Mouse (Mus musculus): ENCODE results near the gene Ubtd2. TPM values are rescaled to one million over a fixed set of nuclear protein-coding genes. Genes with fewer than 3 reads are reported as not detected.

Gene Ubtd2
- polyA plus RNA-seq, 1 experiment from 2014 or later, result 81.2 TPM

- H3K9me3 ChIP-seq, result no peaks in the 10 kb centered on the region
- no peak overlapping the region for H3K27ac ChIP-seq
- WGBS, result 60% methylated on average over 4 of the region's 4 CpGs
- no peak overlapping the region for H3K9ac ChIP-seq
- no peak overlapping the region for H3K4me3 ChIP-seq
- H3K4me1 ChIP-seq, result peaks cover 49% of the 10 kb centered on the region
- no peak for ATAC-seq (ENCODE audit: insufficient number of reproducible peaks, insufficient read depth, low FRiP score, low TSS enrichment, low read depth)
- H3K27me3 ChIP-seq, result no peaks in the 10 kb centered on the region
- H3K36me3 ChIP-seq, result no peaks in the 10 kb centered on the region
- H3K4me2 ChIP-seq, result no peak overlapping the region
Measured at GRCm38 (mm10) chr11:32550102-32550501, 94.9 kb downstream of the Ubtd2 start.

GRCm38 (mm10) chr11:32551056-32551455 is 95.9 kb downstream of the Ubtd2 start:
- Histone ChIP-seq H3K4me3 (no peak overlapping the region), H3K4me2 (no peak overlapping the region), H3K27me3 (no peaks in the 10 kb centered on the region), H3K4me1 (peaks cover 49% of the 10 kb centered on the region), H3K9me3 (no peaks in the 10 kb centered on the region), H3K27ac (0 out of 2 replicates have a peak overlapping the region, but pooled peaks have one; percentile 7), H3K36me3 (no peaks in the 10 kb centered on the region), H3K9ac (no peak overlapping the region)
- ATAC-seq (ENCODE audit: insufficient number of reproducible peaks, insufficient read depth, low FRiP score, low TSS enrichment, low read depth), result no peak
- 87% methylated on average over 4 of the region's 4 CpGs for WGBS

GRCm38 (mm10) chr11:32551579-32552297 is 96.6 kb downstream of the Ubtd2 start:
- Histone ChIP-seq H3K9ac (0 out of 2 replicates have a peak overlapping the region, but pooled peaks have one; percentile 32), H3K27ac (peak overlapping the region; percentile 64; the same call in 1 of the 2 replicates), H3K4me2 (no peak overlapping the region), H3K27me3 (no peaks in the 10 kb centered on the region), H3K36me3 (no peaks in the 10 kb centered on the region), H3K4me3 (no peak overlapping the region), H3K9me3 (no peaks in the 10 kb centered on the region), H3K4me1 (peaks cover 52% of the 10 kb centered on the region)
- 53% methylated on average over 12 of the region's 12 CpGs for WGBS
- no peak for ATAC-seq (ENCODE audit: insufficient number of reproducible peaks, insufficient read depth, low FRiP score, low TSS enrichment, low read depth)

GRCm38 (mm10) chr11:32552401-32553090 is 97.4 kb downstream of the Ubtd2 start:
- ATAC-seq (ENCODE audit: insufficient number of reproducible peaks, insufficient read depth, low FRiP score, low TSS enrichment, low read depth), result no peak
- Histone ChIP-seq H3K4me2 (no peak overlapping the region), H3K4me1 (peaks cover 52% of the 10 kb centered on the region), H3K27ac (peak overlapping the region; percentile 64), H3K36me3 (no peaks in the 10 kb centered on the region), H3K27me3 (no peaks in the 10 kb centered on the region), H3K4me3 (no peak overlapping the region), H3K9ac (0 out of 2 replicates have a peak overlapping the region, but pooled peaks have one; percentile 32), H3K9me3 (no peaks in the 10 kb centered on the region)
- 56% methylated on average over 13 of the region's 13 CpGs for WGBS

GRCm38 (mm10) chr11:32553311-32554140 is 98.4 kb downstream of the Ubtd2 start:
- 70% methylated on average over 14 of the region's 14 CpGs for WGBS
- H3K27me3 ChIP-seq, result no peaks in the 10 kb centered on the region
- peak overlapping the region; percentile 60 for H3K27ac ChIP-seq
- no peak overlapping the region for H3K4me3 ChIP-seq
- no peaks in the 10 kb centered on the region for H3K36me3 ChIP-seq
- no peak for ATAC-seq (ENCODE audit: insufficient number of reproducible peaks, insufficient read depth, low FRiP score, low TSS enrichment, low read depth)
- no peak overlapping the region for H3K9ac ChIP-seq
- H3K4me1 ChIP-seq, result peaks cover 53% of the 10 kb centered on the region
- H3K4me2 ChIP-seq, result no peak overlapping the region
- H3K9me3 ChIP-seq, result no peaks in the 10 kb centered on the region

- no peak overlapping the region for H3K9ac ChIP-seq
- 90% methylated on average over 14 of the region's 14 CpGs for WGBS
- peaks cover 52% of the 10 kb centered on the region for H3K4me1 ChIP-seq
- H3K4me3 ChIP-seq, result no peak overlapping the region
- H3K27me3 ChIP-seq, result no peaks in the 10 kb centered on the region
- no peak for ATAC-seq (ENCODE audit: insufficient number of reproducible peaks, insufficient read depth, low FRiP score, low TSS enrichment, low read depth)
- H3K27ac ChIP-seq, result no peak overlapping the region
- no peak overlapping the region for H3K4me2 ChIP-seq
- H3K36me3 ChIP-seq, result no peaks in the 10 kb centered on the region
- no peaks in the 10 kb centered on the region for H3K9me3 ChIP-seq
Measured at GRCm38 (mm10) chr11:32554141-32555091, 99.2 kb downstream of the Ubtd2 start.

GRCm38 (mm10) chr11:32555103-32555689 is 100.0 kb downstream of the Ubtd2 start:
- H3K4me3 ChIP-seq, result no peak overlapping the region
- H3K9ac ChIP-seq, result no peak overlapping the region
- WGBS, result 87% methylated on average over 12 of the region's 12 CpGs
- peaks cover 45% of the 10 kb centered on the region for H3K4me1 ChIP-seq
- H3K9me3 ChIP-seq, result no peaks in the 10 kb centered on the region
- H3K27ac ChIP-seq, result no peak overlapping the region
- no peaks in the 10 kb centered on the region for H3K36me3 ChIP-seq
- H3K4me2 ChIP-seq, result no peak overlapping the region
- H3K27me3 ChIP-seq, result no peaks in the 10 kb centered on the region
- ATAC-seq (ENCODE audit: insufficient number of reproducible peaks, insufficient read depth, low FRiP score, low TSS enrichment, low read depth), result no peak

GRCm38 (mm10) chr11:32556333-32556990 is 101.3 kb downstream of the Ubtd2 start:
- H3K9ac ChIP-seq, result no peak overlapping the region
- H3K4me1 ChIP-seq, result peaks cover 32% of the 10 kb centered on the region
- no peaks in the 10 kb centered on the region for H3K36me3 ChIP-seq
- 76% methylated on average over 10 of the region's 10 CpGs for WGBS
- H3K9me3 ChIP-seq, result no peaks in the 10 kb centered on the region
- no peak for ATAC-seq (ENCODE audit: insufficient number of reproducible peaks, insufficient read depth, low FRiP score, low TSS enrichment, low read depth)
- no peak overlapping the region for H3K4me2 ChIP-seq
- H3K27me3 ChIP-seq, result no peaks in the 10 kb centered on the region
- H3K4me3 ChIP-seq, result no peak overlapping the region
- no peak overlapping the region for H3K27ac ChIP-seq

GRCm38 (mm10) chr11:32558026-32558425 is 102.9 kb downstream of the Ubtd2 start:
- Histone ChIP-seq H3K27ac (no peak overlapping the region), H3K27me3 (no peaks in the 10 kb centered on the region), H3K9me3 (no peaks in the 10 kb centered on the region), H3K4me3 (no peak overlapping the region), H3K4me2 (no peak overlapping the region), H3K9ac (no peak overlapping the region), H3K4me1 (peaks cover 17% of the 10 kb centered on the region), H3K36me3 (no peaks in the 10 kb centered on the region)
- no peak for ATAC-seq (ENCODE audit: insufficient number of reproducible peaks, insufficient read depth, low FRiP score, low TSS enrichment, low read depth)
- 97% methylated on average over 4 of the region's 4 CpGs for WGBS

- Histone ChIP-seq H3K9me3 (no peaks in the 10 kb centered on the region), H3K4me3 (no peak overlapping the region), H3K36me3 (no peaks in the 10 kb centered on the region), H3K9ac (no peak overlapping the region), H3K27ac (no peak overlapping the region), H3K4me2 (no peak overlapping the region), H3K4me1 (peaks cover 10% of the 10 kb centered on the region), H3K27me3 (no peaks in the 10 kb centered on the region)
- ATAC-seq (ENCODE audit: insufficient number of reproducible peaks, insufficient read depth, low FRiP score, low TSS enrichment, low read depth), result no peak
- WGBS, result 45% methylated on average over 8 of the region's 8 CpGs
Measured at GRCm38 (mm10) chr11:32558677-32559076, 103.5 kb downstream of the Ubtd2 start.
